Mouse (Mus musculus) bone marrow macrophage, adult 2 months (primary cell): ENCODE results near the gene Plscr1.

ENCODE experiments used
- CTCF ChIP-seq: IDR thresholded peaks from 2 replicates; pipeline ENCODE4 v1.5.1; 2012; ENCODE audit warnings: low read depth, mild to moderate bottlenecking, low read length, moderate library complexity
- POLR2A ChIP-seq: IDR thresholded peaks from 2 replicates; pipeline ENCODE4 v1.6.1; 2012; ENCODE audit warnings: mild to moderate bottlenecking, low read depth, low read length, borderline replicate concordance

GRCm38 (mm10) chr9:92269829-92270404 lies 20.4 kb downstream of the Plscr1 start:
- no peak for TF ChIP-seq POLR2A
- TF ChIP-seq CTCF = no peak
